Mouse (Mus musculus) liver, adult 2 months (tissue): ENCODE data around the gene Zfp663. TPM values are rescaled to one million over a fixed set of nuclear protein-coding genes. Genes with fewer than 3 reads are reported as not detected.

Experiments
- DNase-seq: peaks from one replicate; pipeline ENCODE4 v3.0.0-alpha.2; 2011; ENCODE audit warnings: low read depth, low spot score; ENCODE audit errors: extremely low read depth
- H3K27ac ChIP-seq: fragments of 200-500 bp; replicated peaks from 2 replicates; pipeline ENCODE4 v1.5.1; 2012; ENCODE audit warnings: low read depth, mild to moderate bottlenecking, control low read depth, inconsistent platforms, low read length; ENCODE audit not compliant: insufficient read depth
- H3K27me3 ChIP-seq: fragments of 200-500 bp; 2 replicates; pipeline ENCODE4 v1.6.1; 2012; ENCODE audit warnings: mild to moderate bottlenecking, moderate library complexity, low read length, inconsistent platforms; ENCODE audit not compliant: control insufficient read depth, insufficient read depth
- H3K36me3 ChIP-seq: fragments of 200-500 bp; 2 replicates; pipeline ENCODE4 v1.6.1; 2012; ENCODE audit warnings: low read length, inconsistent platforms; ENCODE audit not compliant: control insufficient read depth, insufficient read depth
- H3K4me1 ChIP-seq: fragments of 200-500 bp; 2 replicates; pipeline ENCODE4 v1.6.1; 2011; ENCODE audit warnings: low read length; ENCODE audit not compliant: control insufficient read depth, insufficient read depth
- H3K4me3 ChIP-seq: fragments of 200-500 bp; 2 replicates; pipeline ENCODE4 v1.5.1; 2011; ENCODE audit warnings: low read depth, mild to moderate bottlenecking, control low read depth, low read length, moderate library complexity; ENCODE audit not compliant: insufficient read depth
- H3K79me2 ChIP-seq: fragments of 200-500 bp; 2 replicates; pipeline ENCODE4 v1.6.1; 2012; ENCODE audit warnings: inconsistent platforms, mild to moderate bottlenecking, low read length, moderate library complexity; ENCODE audit not compliant: control insufficient read depth, insufficient read depth
- H3K9ac ChIP-seq: fragments of 200-500 bp; 2 replicates; pipeline ENCODE4 v1.6.1; 2012; ENCODE audit warnings: low read depth, mild to moderate bottlenecking, control low read depth, inconsistent platforms, low read length
- CTCF ChIP-seq: fragments of 200-500 bp; IDR thresholded peaks from 2 replicates; pipeline ENCODE4 v1.5.1; 2011; ENCODE audit warnings: low read depth, low read length, control low read depth
- POLR2A ChIP-seq: fragments of 200-500 bp; IDR thresholded peaks from 2 replicates; pipeline ENCODE4 v1.6.1; 2011; ENCODE audit warnings: low read length, control low read depth; ENCODE audit not compliant: insufficient read depth; ENCODE audit errors: extremely low read depth
- WGBS: fragments of 180-500 bp; shearing (Covaris S2); methylation state at CpG from one replicate; pipeline ENCODE4 v1.1.7; 2018; 5-methylcytosine and 5-hydroxymethylcytosine counted together
- polyA plus RNA-seq: library from polyadenylated mRNA; depleted of rRNA; stranded (reverse); fragments of >200 nt; gene quantifications from 2 replicates; pipeline ENCODE4 v1.2.3, GENCODE M21; 2012
- total RNA-seq: library from RNA; depleted of rRNA; stranded (reverse); fragments of >200 nt; gene quantifications from 2 replicates; pipeline ENCODE4 v1.2.3, GENCODE M21; 2014

Gene Zfp663
- total and polyA plus RNA-seq, 2 experiments, result not detected

DNA sequence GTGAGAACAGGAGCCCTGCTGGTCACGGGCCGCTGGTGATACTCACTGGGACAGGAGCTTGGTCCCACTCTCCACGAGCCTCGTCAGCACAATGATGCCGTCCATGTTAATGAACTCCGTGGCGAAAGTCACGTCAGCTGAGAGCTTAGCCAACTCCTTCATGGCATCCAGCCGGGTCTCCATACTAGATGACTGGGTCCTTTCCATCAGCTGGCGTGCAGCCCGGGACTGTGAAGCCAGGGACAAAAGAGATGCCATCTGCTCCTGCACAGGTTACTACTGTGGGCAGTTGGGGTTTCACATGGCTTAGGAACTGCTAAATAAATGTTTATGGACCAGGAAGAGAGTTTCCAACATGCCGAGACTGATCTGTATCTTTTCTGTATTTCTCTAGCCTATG lies 57.0 kb downstream of the Zfp663 start:
- H3K9ac ChIP-seq, result no peak overlapping the region
- no peaks in the 10 kb centered on the region for H3K27me3 ChIP-seq
- 92% methylated on average over 12 of the region's 12 CpGs for WGBS
- H3K4me3 ChIP-seq, result no peak overlapping the region
- no peak overlapping the region for H3K27ac ChIP-seq
- no peaks in the 10 kb centered on the region for H3K79me2 ChIP-seq
- TF ChIP-seq POLR2A, result no peak
- TF ChIP-seq CTCF, result no peak
- H3K36me3 ChIP-seq, result no peaks in the 10 kb centered on the region; the same call in 1 of the 2 replicates
- DNase-seq, result no peak
- H3K4me1 ChIP-seq, result no peaks in the 10 kb centered on the region

DNA sequence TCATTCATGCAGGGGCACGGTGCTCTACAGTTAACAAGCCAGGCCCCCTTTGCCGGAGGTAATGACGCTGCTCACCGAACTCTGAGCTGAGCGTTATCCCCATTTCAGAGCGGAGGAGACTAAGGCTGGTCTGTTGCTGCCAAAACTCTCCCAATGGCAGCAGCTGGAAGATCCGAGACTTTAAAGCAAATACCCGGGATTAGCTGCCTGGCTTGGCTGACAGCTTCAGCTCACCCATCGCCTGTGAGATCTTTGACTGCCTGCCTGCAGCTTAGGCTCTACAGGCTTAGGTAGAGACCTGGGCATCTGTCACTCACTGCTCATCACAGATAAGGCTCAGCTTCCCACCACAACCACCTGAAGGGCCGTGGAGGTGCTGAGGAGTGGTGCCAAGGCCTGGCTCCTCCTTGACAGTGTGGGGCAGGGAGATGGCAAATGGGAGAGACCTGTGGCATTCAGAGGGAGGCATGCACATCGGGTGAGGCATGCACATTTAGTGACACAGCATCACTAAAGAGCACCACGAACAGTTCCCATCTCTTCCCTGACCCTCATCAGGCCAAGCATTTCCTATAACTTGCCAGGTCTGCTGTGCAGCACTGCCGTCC lies 57.6 kb downstream of the Zfp663 start:
- WGBS, result 91% methylated on average over 13 of the region's 13 CpGs
- Histone ChIP-seq H3K79me2 (no peaks in the 10 kb centered on the region), H3K4me1 (peaks cover 1% of the 10 kb centered on the region; the same call in 1 of the 2 replicates), H3K27ac (no peak overlapping the region), H3K27me3 (no peaks in the 10 kb centered on the region), H3K9ac (no peak overlapping the region), H3K4me3 (no peak overlapping the region), H3K36me3 (no peaks in the 10 kb centered on the region; the same call in 1 of the 2 replicates)
- DNase-seq, result no peak
- TF ChIP-seq CTCF (no peak), POLR2A (no peak)

DNA sequence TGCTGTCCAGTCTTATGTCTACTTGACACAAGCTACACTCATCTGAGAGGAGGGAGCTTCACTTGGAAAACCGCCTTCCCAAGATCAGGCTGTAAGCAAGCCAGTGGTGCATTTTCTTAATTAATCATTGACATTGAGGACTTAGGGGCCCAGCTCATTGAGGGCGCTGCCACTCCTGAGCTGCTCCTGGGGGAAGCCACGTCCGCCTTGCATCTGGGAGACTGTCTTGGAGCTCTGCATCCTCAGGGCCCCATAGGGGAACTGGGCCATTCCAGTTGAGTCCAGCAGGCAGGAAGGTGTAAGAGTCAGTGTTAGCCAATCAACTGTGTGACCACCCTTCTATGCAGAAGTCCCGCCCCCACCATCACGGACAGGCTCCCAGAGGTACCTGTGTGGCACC lies 60.7 kb downstream of the Zfp663 start:
- H3K36me3 ChIP-seq, result no peaks in the 10 kb centered on the region; the same call in 1 of the 2 replicates
- H3K9ac ChIP-seq, result no peak overlapping the region
- H3K27me3 ChIP-seq, result no peaks in the 10 kb centered on the region
- H3K27ac ChIP-seq, result no peak overlapping the region
- peaks cover 17% of the 10 kb centered on the region for H3K4me1 ChIP-seq
- TF ChIP-seq POLR2A, result no peak
- no peak for TF ChIP-seq CTCF
- DNase-seq, result no peak
- WGBS, result 95% methylated on average over 6 of the region's 6 CpGs
- H3K79me2 ChIP-seq, result no peaks in the 10 kb centered on the region
- H3K4me3 ChIP-seq, result no peak overlapping the region

DNA sequence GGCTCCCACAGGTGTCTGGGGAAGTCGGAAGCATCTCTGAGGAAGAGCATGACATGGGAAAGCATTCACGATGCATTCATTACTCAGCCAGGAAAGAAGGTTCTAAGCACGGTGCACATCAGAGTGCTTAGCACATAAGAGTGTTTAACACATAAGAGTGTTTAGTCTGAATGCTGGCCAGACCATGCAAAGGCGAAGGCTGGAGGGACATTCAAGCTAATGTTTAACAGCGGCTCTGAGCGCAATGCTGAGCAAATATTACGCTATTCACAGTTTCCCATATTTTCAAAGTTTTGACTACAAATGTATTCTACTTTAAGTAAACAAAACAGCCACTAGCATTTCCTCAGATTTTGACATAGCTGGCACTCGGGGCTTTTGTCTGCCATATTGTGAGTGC lies 63.1 kb downstream of the Zfp663 start:
- peaks cover 17% of the 10 kb centered on the region for H3K4me1 ChIP-seq
- DNase-seq, result peak; percentile 79
- H3K27me3 ChIP-seq, result no peaks in the 10 kb centered on the region
- H3K27ac ChIP-seq, result 0 out of 2 replicates have a peak overlapping the region, but pooled peaks have one; percentile 2
- no peak for TF ChIP-seq POLR2A
- TF ChIP-seq CTCF, result no peak
- no peak overlapping the region for H3K9ac ChIP-seq
- 29% methylated on average over 8 of the region's 8 CpGs for WGBS
- H3K36me3 ChIP-seq, result no peaks in the 10 kb centered on the region; the same call in 1 of the 2 replicates
- H3K4me3 ChIP-seq, result no peak overlapping the region
- no peaks in the 10 kb centered on the region for H3K79me2 ChIP-seq

DNA sequence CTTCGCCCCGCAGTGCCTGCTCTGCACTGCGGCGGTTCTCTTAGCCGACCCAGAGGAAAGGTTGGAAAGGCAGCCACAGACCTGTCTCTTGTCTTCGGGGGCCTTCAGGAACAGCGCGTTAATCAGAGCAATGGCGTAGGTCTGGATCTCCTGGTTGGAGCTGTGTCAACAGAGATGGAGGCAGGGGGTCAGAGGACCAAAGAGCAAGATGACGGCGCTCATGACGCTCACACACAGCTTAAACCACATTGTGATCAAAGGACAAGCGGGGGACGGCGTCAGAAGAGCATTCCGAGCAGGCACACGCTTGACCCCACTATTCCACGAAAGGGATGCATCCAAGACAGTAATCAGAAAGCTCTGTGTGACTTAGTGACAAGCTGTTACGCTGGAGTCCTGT lies 63.7 kb downstream of the Zfp663 start:
- peak overlapping the region; percentile 3; the same call in 1 of the 2 replicates for H3K9ac ChIP-seq
- peaks cover 17% of the 10 kb centered on the region for H3K4me1 ChIP-seq
- no peaks in the 10 kb centered on the region; the same call in 1 of the 2 replicates for H3K36me3 ChIP-seq
- H3K27ac ChIP-seq, result no peak overlapping the region
- no peaks in the 10 kb centered on the region for H3K27me3 ChIP-seq
- no peak overlapping the region for H3K4me3 ChIP-seq
- TF ChIP-seq CTCF, result no peak
- no peak for TF ChIP-seq POLR2A
- DNase-seq, result peak; percentile 29
- 33% methylated on average over 19 of the region's 19 CpGs for WGBS
- H3K79me2 ChIP-seq, result no peaks in the 10 kb centered on the region

DNA sequence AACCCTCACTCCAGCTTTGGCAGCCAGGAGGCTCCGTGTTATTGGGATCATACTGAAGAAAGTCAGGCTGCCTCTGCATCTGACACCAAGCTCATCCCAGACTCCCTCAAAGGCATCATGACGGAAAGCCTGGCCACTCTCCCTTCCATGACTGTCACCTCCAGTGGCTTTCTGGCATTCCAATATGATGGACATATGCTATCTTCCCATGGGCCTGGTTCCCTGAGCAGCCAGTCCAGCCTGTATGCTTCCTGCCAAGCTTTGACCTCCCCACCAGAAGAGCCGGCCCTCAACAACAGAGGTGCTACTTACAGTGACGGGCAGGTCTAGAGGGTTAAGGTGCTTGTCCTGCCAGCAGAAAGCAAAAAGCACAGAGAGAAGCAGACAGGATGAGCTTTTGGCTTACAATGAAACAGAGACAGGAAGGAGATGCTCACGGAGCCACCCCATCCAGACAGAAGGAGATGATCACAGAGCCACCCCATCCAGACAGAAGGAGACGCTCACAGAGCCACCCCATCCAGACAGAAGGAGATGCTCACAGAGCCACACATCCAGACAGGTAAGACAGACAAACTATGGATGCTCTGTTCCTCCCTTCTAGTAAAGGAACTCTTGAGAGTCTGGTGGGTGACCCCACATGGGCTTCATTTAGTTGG lies 65.0 kb downstream of the Zfp663 start:
- DNase-seq, result no peak
- H3K4me1 ChIP-seq, result peaks cover 17% of the 10 kb centered on the region
- TF ChIP-seq CTCF (no peak), POLR2A (no peak)
- no peaks in the 10 kb centered on the region for H3K27me3 ChIP-seq
- H3K27ac ChIP-seq, result no peak overlapping the region
- H3K4me3 ChIP-seq, result no peak overlapping the region
- WGBS, result 92% methylated on average over 6 of the region's 6 CpGs
- no peak overlapping the region for H3K9ac ChIP-seq
- H3K36me3 ChIP-seq, result no peaks in the 10 kb centered on the region
- H3K79me2 ChIP-seq, result no peaks in the 10 kb centered on the region
